Mouse (Mus musculus) thymus, adult 18-20 months (tissue): ENCODE data around the gene Tomm40l.
"Not testable (repeated sequence)": the region's sequence is repeated elsewhere in the genome, so short reads cannot be mapped to it uniquely, and the experiment has no call there.

ENCODE experiments used
- DNase-seq, 2 experiments: peaks; one replicate each; pipeline ENCODE4 v3.0.0; 2022; ENCODE audit warnings: mixed read lengths in 2 of 2

Tomm40l gene

DNA sequence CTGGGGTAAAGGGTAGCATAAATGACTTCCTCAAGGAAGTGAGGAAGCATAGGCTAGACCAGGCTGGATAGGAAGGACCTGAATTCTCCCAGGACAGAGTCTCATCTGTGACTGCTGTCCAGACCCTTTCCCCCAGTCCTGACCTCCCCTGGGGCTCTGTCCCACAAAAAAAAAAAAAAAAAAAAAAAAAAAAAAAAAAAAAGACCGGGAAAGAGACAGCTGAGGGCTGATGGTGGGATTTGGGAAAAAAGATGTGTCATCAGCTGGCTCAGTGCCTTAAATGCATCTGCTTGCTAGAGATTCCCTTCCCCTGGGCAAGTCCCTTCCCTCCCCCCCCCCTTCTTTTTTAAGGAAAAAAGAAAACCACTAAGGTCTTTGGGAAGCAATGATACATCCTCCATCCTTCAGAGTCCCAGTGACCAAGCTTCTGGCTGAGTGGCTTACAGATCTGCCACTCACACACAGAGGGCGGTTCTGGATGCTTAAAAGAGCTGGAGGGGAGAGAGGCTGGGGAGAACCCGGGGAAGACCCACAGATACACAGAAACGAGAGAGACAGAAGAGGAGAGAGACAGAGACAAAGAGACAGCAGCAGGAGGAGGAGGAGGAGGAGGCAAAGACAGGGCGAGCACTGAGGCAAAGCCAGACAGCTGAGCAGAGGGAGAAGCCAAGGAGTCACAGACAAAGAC lies 27.7 kb upstream of the Tomm40l start, which contains the start of gene Adamts4:
Gene Adamts4 (plus strand): TSS at position 509 of the 688 bp plus-strand sequence.
- no peak for DNase-seq

DNA sequence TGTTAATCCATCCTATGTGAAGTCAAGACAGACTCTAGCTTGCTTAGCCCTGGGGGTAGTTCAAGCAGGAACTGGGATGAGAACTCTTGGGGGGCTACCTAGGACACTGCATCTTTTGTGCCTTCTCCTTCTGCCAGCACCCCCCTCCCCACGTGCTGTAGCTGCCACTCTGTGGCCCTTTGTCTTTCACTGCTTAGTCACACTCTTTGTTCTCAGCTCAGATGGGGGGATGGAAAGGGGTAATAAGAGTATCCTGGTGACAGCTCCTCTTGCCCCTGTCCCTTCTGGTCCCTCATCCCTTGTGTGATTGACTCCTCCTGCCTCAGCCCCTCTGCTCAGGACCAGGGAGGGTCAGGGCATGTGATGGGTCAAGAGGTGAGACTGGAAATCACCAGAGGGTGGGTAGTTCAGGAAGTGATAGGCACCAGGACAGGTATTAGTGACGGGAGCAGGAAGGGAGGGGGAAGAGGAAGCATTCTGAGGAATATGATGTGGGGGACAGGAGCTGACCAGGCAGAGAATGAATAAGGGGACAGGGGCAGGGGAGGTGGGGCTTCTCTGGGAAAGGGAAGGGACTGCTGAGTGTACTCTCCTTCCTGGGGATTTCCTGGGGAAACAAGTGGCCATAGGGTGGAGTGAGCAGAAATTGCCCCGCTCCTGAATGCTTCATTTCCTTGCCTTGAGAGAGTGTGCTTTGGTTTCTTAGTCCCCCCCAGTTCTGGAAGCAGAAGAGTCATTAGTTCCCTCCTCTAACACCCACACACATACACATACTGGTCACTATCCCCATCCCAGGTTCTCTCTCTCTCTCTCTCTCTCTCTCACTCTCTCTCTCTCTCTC lies 26.3 kb upstream of the Tomm40l start:
- no peak for DNase-seq

DNA sequence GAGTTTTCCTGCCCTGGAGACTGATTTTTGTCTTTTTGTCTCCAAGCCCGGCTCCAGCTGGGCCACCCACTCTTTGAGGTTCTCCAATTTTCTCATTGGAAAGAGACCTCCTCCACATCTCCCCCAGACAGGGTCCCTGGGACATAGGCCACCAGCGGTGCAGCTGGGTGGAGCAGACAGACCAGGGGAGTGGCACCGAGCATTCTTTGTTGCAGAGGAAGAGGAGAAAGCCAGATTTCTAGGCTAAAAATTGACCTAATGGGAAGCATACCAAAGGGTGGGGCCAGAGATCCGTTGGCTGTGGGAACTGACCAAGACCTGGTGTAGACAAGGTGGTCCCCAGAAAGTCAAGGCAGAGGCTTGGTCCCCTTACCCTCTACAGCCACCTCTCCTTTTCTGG lies 25.6 kb upstream of the Tomm40l start:
- DNase-seq = no peak

DNA sequence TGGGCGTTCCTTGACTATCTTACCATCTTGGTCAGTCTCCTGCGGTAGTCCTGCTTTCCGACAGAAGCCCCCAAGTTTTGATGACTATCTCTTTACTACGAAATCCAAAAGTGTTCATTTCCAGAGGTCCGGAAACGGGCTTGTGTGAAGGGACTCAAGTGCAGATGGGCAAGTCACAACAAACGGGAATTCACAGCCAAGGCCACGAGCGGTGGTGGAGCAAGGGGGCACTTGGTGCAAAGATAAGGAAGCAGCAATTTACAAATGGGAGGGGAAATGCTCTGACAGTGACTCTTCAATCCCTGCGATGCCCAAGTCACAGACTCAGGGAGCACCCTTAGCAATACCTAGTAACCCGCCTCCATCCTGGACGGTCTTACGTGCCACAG lies 25.1 kb upstream of the Tomm40l start:
- DNase-seq = no peak

DNA sequence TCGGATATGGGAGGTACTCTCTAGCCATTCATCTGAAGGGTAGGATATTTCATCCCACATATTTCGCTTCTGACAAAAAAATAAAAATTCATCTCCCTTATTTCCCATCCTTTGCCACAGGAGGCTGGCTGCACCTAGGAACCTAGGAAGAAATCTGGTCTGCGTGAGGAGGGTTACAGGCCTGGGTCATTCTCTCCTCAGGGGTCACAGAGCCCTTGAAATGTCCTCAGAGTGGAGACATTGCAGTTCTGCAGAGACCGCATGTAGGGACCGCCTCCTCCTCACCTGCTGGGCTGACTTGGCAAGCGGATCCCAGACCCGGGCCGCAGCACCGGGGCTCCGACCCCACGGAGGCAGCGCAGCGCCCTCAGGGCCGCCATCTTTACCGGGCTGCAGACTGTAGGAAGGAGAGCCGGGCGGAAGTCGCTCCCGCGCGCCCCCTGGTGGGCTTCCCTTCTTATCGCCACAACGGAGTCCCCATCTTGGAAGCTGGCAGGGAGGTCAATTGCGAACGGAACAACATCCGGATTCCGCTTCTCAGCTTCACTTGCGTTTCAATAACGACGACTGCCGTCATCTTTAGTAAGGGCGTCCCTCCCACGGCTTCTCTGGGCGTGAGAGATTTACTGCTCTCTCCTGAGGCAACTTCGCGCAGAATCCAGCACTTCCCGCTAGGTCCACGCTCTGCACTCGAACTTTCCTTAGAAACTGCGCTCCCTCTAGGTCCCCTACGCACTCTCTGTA lies 24.6 kb upstream of the Tomm40l start:
- DNase-seq = peak; percentile 95

DNA sequence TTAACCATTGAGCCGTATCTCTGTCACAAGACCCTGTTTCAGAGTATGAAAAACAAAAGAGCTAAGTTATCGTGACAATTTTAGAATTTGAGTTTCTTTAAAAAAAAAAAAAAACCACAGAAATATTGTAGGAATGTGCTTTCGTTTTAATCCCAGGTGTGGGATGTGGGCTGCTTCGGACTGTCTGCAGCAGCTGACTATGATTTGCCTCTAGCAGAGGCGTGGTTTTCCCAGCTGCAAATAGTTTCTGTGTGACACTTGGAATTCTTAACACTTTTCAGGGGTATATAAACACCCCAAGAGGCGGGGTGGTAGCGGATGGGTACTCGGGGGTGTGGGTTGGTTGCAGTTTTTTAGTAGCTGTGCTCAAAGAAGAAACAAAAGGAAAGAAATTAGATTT lies 23.0 kb upstream of the Tomm40l start:
- DNase-seq = no peak

DNA sequence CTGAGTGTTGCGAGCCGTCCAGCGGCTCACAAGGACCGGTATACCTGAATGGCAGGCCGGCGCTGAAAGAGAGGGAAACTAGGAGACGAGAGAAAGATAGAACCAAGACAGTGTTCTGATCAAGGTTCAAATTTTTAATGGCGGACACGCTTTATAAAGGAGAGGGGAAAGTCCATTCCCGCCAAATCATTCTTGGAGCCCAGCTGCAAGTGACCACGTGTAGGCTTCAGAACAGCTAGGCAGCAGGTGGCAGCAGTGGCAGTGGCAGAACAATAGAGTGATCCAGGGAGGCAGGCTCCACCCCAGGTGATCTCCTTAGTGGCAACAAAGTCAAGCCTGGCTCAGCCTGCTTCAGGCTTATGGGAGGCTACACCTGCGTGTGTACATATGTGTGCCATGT lies 19.6 kb upstream of the Tomm40l start:
- DNase-seq = not testable (repeated sequence)

DNA sequence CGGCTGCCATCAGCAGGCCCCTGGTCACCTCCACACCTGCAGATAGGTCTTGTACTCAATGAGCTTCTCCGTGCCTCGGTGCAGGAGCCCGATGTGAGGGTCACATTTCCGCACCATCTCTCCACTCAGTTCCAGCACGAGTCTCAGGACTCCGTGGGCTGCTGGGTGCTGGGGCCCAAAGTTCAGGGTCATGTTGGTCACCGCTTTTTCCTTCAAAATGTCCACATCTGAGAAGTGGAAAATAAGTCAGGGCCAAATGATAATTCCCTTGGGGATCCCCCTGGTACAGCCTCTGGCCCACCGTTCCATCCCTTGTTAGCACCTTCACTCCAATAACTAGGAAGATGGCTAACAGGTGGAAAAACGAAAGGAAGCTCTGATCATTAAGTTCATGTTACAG lies 18.6 kb upstream of the Tomm40l start:
- DNase-seq = no peak

DNA sequence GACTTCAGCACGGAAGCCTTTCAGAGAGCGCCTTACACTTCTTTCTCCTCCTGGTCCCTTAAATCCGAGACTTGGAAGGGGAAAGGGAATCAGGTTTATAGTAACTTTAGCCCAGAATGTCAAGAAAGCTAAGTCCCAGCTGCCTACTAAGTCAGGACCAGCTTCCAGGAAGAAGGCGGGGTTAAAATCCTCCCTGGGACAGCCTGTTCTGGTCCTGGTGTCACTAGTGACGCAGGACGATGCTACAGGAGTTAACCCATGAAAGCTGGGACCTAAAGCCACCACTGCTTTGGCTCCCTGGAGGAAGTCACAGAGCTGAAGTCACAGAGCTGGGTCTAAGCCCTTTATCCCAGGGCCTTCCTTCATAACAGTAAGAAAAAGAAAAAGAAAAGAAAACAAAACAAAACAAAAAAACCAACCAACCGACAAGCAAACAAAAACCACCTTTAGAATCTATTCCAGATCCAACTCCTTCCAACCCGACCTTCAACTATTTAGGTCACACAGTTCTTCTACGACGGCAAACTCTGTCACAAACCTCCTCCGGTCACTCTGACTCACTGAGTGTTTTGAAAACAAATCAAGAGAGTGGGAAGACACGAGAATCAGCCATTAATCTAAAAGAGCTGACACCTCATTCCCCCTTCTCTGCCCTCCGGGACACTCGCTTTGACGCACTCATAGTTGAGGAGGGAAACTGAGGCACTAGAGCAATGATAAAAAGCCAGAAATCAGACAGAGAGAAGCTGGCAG lies 17.9 kb upstream of the Tomm40l start:
- no peak for DNase-seq

DNA sequence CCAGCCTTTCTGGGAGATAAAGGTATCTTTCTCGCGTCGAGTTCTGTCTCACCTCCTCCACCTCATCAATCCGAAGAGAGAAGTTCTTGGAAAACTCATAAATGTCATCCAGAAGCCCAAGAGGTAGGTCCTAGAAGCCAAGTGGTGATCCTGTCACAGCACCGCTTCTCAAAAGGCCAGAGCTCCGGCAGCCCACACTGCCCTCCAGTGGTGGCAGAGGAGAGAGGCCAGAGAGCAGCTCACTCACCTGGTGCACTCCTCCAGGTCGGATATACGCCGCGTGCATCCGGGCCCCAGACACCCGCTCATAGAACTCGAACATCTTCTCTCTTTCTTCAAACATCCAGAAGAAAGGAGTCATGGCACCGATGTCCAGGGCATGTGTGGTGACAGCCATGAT lies 16.1 kb upstream of the Tomm40l start:
- DNase-seq = no peak

DNA sequence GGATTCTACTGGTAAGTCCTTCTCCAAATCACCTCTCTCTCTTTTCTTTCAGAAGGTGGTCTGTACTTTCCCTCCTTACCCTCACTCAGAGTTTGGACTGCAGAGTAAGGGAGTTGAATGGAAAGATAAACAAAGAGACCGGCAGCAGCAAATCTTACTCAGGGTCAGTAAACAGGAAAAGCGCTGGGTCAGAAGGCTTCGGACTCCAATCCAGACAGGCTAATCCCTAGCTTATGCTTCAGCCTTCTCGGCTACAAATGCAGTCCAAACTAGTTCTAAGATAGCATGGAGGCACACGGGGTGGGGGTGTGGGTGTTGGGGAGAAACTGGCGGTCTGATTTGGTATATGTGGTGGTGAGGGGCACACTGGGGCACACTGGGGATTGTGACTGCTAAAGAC lies 15.1 kb upstream of the Tomm40l start:
- DNase-seq = no peak

DNA sequence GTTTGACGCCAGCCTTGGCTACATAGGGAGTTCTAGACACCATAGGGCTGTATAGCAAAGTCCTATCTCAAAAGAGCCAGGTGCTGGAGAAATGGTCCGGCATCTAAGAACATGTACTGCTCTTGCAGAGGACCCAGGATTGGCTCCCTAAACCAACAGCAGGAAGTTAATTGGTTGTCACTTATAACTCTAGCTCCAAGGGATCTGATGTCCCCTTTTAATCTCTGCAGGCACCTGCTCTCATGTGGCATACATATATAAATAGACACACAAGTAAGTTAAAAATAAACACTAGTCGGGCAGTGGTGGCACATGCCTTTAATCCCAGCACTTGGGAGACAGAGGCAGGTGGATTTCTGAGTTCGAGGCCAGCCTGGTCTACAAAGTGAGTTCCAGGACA lies 13.5 kb upstream of the Tomm40l start:
- DNase-seq = no peak

DNA sequence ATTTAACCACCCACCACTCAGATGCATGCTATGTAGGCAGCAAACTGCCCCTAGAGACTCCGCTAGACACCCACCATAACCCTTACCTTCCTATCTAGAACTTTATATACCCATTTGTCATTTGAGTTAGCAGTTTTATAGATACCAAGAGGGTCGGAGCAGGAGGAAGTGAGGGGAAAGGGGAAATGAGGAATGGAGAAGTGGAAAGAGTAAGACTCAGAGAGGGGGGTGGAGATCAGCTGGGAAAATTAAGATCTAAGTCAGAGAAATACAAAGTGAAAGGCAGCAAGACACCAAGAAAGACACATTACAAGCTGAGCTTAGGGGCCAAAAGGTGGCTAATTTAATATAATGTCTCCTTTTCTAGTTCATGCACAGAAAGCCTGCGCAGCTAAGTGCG lies 12.2 kb upstream of the Tomm40l start:
- DNase-seq = no peak

DNA sequence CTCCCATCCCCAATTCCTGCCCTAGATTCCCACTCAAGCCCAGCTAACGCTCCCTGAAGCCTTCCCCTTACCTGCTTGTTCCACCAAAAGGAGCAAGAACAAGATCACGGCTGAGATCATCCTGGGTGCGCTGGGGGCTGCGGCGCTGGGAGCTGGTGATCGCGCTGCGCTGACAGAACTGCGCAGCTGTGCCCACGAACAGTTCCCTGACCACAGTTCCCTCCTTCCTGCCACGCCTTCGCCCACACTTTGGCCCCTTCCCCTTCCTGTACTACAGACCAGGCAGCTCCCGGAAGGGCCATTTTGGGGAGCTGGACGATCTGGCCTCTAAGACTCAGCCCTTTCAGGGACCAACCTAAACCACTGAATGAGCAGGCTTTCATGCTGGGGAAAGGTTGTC lies 11.8 kb upstream of the Tomm40l start, which contains the start of gene Fcer1g:
Gene Fcer1g (minus strand): TSS at position 240 of the 400 bp plus-strand sequence.
- no peak for DNase-seq

DNA sequence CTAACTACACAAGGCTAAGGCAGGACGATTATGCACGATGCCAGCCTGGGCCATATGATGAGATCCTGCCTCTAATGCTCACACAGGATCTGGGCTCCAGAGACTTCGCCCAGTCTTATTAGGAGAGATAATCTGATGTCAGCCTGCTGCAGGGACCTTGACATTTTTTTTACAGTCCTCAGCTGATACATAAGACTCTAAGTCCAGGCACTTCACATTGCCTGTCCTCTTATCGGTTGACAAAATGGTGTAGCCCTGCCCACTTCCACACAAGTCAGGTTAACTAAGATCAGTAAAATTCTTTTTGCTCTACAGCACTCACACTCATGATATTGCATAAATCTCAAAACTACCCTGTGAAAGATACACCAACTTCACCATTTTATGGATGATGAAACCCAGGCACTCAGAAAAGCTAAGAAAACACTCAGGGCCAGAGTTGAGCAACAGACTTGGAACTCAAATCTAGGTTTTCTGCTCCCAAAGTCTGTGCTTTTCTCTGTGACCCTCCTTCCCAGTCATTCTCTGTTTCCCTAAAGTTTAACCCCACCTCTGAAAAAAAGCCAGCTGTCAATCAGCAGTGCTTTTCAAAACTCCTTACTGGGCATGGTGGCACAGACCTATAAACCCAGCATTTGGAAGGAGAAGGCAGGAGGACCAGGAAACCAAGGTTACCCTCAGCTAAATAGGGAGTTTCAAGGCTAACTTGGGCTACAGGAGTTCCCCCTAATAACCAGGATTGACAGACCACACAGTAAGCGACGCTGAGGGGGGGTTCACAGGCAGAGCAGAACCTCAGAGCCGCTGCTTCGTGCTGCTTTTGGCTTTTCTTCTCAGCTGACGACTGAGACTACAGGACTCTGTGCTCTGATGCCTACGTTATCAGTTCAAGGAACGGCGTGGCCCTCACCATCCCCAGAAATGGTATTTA lies 10.8 kb upstream of the Tomm40l start:
- DNase-seq = no peak

DNA sequence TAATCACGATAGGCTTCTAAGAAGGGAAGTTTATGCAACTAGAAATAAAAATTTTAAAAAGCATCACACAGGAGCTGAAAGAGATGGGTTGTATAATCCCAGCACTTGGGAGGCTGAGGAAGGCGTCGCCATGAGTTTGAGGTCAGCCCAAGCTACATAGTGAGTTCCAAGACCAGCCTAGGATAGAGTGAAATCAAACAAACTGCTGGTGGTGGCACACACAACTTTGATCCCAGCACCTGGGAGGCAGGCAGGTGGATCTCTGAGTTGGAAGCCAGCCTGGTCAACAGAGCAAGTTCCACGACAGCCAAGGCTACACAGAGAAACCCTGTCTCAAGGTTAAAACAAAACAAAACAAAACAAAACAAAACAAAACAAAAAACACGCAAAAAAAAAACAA lies 10.0 kb upstream of the Tomm40l start:
- DNase-seq = no peak

DNA sequence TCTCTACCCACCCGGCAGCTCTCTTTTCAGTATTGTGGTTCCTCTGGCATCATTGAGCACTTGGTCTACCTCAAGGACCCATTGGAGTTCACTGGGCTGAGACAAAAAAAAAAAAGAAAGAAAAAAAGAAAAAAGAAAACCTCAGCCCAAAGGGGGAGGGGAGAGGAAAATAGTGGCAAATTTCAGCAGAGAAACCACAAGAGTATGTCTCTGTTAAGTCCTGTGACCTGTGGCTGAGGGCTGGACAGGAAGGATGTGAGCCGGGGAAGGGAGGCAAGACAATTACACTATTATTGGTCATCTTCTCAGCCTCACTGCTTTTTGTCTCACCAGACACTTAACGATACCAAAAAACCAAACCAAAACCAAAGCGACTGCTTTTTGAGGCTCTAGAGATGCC lies 9.5 kb upstream of the Tomm40l start:
- DNase-seq = no peak

DNA sequence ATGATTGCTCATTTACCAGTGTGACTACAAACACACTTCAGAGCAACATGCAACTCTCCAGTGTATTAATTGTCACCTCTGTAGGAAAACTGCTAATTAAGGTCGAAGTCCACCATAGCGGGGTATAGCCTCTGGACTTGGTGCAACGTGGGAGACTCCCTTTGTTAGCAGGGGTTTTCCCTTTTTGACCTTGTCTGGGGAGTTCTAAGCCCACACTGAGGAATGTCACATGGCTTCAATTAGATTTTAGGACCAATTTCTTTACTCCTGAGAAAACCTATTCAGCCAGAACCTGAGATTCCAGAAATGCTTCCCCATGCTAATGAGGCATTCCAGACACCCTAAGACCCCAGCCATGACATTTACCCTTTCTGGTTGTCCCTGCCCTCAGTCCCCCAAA lies 7.9 kb upstream of the Tomm40l start:
- no peak for DNase-seq

DNA sequence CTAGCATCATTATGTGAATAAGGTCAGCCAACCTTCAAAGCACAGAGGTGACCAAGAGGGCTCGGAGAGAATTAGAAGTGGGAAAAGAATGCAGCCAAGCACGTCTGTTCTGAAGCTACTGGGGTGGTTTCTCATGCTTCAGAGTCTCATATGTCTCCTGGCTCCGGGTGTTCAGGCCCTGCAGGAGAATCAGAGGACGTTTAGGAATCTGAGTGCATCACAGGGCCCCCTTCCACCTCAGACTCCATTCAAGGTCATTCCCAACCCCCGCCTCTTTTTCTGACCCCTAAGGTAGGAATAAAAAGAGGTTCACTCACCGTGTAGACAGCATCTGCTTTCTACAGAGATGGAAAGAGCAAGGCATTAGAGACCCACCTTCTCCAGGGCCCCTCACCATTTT lies 7.4 kb upstream of the Tomm40l start:
- no peak for DNase-seq

DNA sequence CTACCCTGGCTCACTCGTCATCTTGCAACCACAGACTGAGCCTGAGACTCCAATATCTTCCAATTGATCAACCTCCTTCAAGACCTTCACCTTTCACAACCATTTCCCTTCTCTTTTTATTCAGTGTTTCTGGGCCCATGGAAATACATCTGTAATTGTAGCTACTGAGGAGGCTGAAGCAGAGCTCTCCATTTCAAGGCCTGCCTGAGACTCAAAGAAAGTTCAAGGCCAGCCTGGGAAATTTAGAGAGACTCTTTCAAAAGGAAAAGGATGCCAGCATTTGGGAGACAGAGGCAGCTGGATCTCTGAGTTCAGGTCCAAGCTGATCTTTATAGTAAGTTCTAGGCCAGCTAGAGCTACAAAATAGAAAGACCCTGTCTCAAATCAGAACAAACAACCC lies 5.6 kb upstream of the Tomm40l start:
- no peak for DNase-seq

DNA sequence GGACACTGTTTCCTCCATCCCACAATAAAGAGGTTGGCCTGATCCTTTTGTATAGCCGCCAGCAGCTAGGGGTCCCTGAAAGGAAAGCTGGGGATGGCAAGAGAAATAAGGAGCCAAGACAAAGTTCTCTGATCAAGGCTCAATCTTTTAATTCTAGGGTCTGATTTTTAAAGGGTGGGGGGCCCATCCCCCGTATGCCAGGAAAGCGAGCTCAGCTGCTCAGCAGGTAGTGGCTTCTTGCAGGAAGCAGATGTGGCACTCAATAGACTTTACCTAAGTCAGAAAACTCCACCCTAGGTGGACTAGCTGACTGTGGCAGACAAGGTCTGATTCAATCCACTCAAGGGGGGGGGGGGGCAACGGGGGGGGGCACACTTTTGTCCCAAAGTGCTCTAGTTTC lies 4.5 kb upstream of the Tomm40l start:
- DNase-seq = no peak

DNA sequence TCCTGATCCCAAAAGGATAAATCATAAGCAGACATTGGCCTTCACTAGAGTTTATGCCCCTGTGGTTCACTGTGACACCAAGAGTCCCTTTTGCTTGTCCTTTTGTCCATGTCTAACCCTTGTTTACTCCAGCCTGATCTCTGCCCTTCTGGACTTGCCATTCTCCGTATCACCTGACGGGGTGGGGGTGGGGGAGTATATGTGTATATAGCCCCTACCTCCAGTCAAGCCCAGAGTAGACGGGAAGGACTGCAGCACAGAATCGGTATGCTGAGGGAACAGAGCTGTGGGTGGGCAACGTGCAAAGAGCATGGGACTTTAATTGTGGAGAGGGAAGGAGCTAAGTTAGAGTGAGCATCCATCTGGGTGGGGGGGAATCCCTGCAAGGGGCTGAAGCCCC lies 2.5 kb upstream of the Tomm40l start, which contains the start of gene Apoa2:
Gene Apoa2 (plus strand): TSS at position 198 of the 400 bp plus-strand sequence.
- no peak for DNase-seq
